Mouse (Mus musculus): ENCODE data around the gene Hhatl. TPM values are rescaled to one million over a fixed set of nuclear protein-coding genes. Genes with fewer than 3 reads are reported as not detected.

Gene Hhatl
- polyA plus RNA-seq, 1 experiment from 2014 or later, result 0.11 TPM

GRCm38 (mm10) chr9:121752774-121753173 lies 39.5 kb downstream of the Hhatl start:
- TF ChIP-seq CTCF (IDR thresholded peaks at IDR 0.05; ENCODE audit: low read depth), result no peak
- no peak for DNase-seq (ENCODE audit: low spot score)
- 94% methylated on average over 9 of the region's 9 CpGs for WGBS

DNA sequence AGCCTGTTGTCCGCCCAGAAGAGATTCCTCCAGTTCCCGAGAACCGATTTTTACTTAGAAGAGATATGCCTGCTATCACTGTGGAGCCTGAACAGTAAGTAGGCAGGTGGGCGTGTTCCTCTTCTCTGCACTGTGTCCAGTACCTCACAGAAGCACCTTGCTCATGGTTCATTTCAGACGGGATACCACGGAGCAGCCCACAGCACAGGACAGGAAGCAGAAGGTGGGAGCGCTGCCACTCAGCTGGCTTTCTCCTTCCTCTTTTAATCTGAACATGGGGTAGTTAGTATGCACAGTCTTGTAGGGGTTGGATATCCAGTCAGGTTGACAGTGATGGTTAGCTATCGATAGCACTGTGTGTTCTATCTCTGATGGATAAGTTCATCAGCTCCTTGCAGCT lies 48.3 kb downstream of the Hhatl start:
- 94% methylated on average over 8 of the region's 8 CpGs for WGBS
- no peaks in the 10 kb centered on the region for H3K27me3 ChIP-seq (ENCODE audit: insufficient read depth, low read length)
- DNase-seq (ENCODE audit: low spot score) (no peak), ATAC-seq (replicated peaks; ENCODE audit: low FRiP score, low read depth) (no peak)
- no peak overlapping the region for H3K27ac ChIP-seq
- no peak for TF ChIP-seq CTCF (IDR thresholded peaks at IDR 0.05; ENCODE audit: low read depth)
- no peak overlapping the region for H3K4me3 ChIP-seq (replicated peaks; ENCODE audit: low read depth, low read length)
- H3K9ac ChIP-seq (ENCODE audit: low read depth, low read length), result no peak overlapping the region
- no peaks in the 10 kb centered on the region for H3K4me1 ChIP-seq (replicated peaks; ENCODE audit: insufficient read depth, low read length)
- H3K36me3 ChIP-seq (ENCODE audit: insufficient read depth, low read length), result peaks cover 74% of the 10 kb centered on the region
- H3K4me2 ChIP-seq (ENCODE audit: low read length), result no peak overlapping the region
- H3K9me3 ChIP-seq (replicated peaks; ENCODE audit: low read length), result no peaks in the 10 kb centered on the region

More at GRCm38 (mm10) chr9:121752774-121753173, 39.5 kb downstream of the Hhatl start:
- Histone ChIP-seq H3K4me1 (replicated peaks; ENCODE audit: insufficient read depth, low read length) (no peaks in the 10 kb centered on the region), H3K4me2 (ENCODE audit: low read length) (no peak overlapping the region), H3K27me3 (ENCODE audit: insufficient read depth, low read length) (no peaks in the 10 kb centered on the region), H3K9ac (ENCODE audit: low read depth, low read length) (no peak overlapping the region), H3K36me3 (ENCODE audit: insufficient read depth, low read length) (peaks cover 64% of the 10 kb centered on the region), H3K9me3 (replicated peaks; ENCODE audit: low read length) (no peaks in the 10 kb centered on the region), H3K27ac (no peak overlapping the region), H3K4me3 (replicated peaks; ENCODE audit: low read depth, low read length) (no peak overlapping the region)
- no peak for ATAC-seq (replicated peaks; ENCODE audit: low FRiP score, low read depth)

DNA sequence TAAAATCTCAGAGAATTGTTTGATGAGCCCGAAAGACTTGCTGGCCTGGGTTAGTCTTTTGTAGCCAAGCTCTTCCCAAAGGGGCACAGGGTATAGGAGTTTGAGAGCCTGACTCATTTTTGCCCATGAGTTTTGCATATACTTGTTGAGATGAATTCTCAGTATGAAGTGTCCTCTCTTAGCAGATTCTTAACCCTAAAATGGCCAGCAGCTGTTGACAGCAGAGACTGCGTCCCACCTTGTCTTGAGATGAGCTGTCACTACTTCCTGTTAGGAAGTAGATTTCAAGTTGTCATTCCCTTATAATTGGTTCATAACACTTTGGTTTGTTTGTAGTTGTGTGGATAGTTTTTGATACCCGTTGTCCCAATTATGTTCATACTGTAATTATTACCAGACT lies 51.1 kb downstream of the Hhatl start:
- H3K4me3 ChIP-seq (replicated peaks; ENCODE audit: low read depth, low read length), result no peak overlapping the region
- 95% methylated on average over 3 of the region's 3 CpGs for WGBS
- H3K9ac ChIP-seq (ENCODE audit: low read depth, low read length), result no peak overlapping the region
- peaks cover 45% of the 10 kb centered on the region for H3K36me3 ChIP-seq (ENCODE audit: insufficient read depth, low read length)
- H3K9me3 ChIP-seq (replicated peaks; ENCODE audit: low read length), result no peaks in the 10 kb centered on the region
- no peaks in the 10 kb centered on the region for H3K4me1 ChIP-seq (replicated peaks; ENCODE audit: insufficient read depth, low read length)
- DNase-seq (ENCODE audit: low spot score) (no peak), ATAC-seq (replicated peaks; ENCODE audit: low FRiP score, low read depth) (no peak)
- H3K4me2 ChIP-seq (ENCODE audit: low read length), result no peak overlapping the region
- H3K27ac ChIP-seq, result no peak overlapping the region
- no peak for TF ChIP-seq CTCF (IDR thresholded peaks at IDR 0.05; ENCODE audit: low read depth)
- H3K27me3 ChIP-seq (ENCODE audit: insufficient read depth, low read length), result no peaks in the 10 kb centered on the region

- no peak overlapping the region for H3K4me2 ChIP-seq (ENCODE audit: low read length)
- H3K27me3 ChIP-seq (ENCODE audit: insufficient read depth, low read length), result no peaks in the 10 kb centered on the region
- H3K9ac ChIP-seq (ENCODE audit: low read depth, low read length), result no peak overlapping the region
- no peak overlapping the region for H3K27ac ChIP-seq
- ATAC-seq (replicated peaks; ENCODE audit: low FRiP score, low read depth) (no peak), DNase-seq (ENCODE audit: low spot score) (no peak)
- H3K4me3 ChIP-seq (replicated peaks; ENCODE audit: low read depth, low read length), result no peak overlapping the region
- WGBS, result 81% methylated on average over 6 of the region's 6 CpGs
- H3K9me3 ChIP-seq (replicated peaks; ENCODE audit: low read length), result no peaks in the 10 kb centered on the region
- peaks cover 44% of the 10 kb centered on the region for H3K36me3 ChIP-seq (ENCODE audit: insufficient read depth, low read length)
- no peak for TF ChIP-seq CTCF (IDR thresholded peaks at IDR 0.05; ENCODE audit: low read depth)
- H3K4me1 ChIP-seq (replicated peaks; ENCODE audit: insufficient read depth, low read length), result no peaks in the 10 kb centered on the region
These were observed 51.8 kb downstream of the Hhatl start for GRCm38 (mm10) chr9:121740490-121740889.

Other genes with a start within 250 kb of the Hhatl start
- 0.28 TPM in 1 of 2 replicates, not detected in the other for gene Lyzl4, start 150.4 kb downstream of the Hhatl start, polyA plus RNA-seq (2015; fragmentation: Nextera tagmentation; extraction: Ambion mirVana)
- gene Vipr1, start 149.8 kb downstream of the Hhatl start, polyA plus RNA-seq (2015; fragmentation: Nextera tagmentation; extraction: Ambion mirVana), result 0.13 and 0.17 TPM in 2 replicates
- 7.4 and 8.1 TPM in 2 replicates for gene Sec22c, start 87.0 kb downstream of the Hhatl start, polyA plus RNA-seq (2015; fragmentation: Nextera tagmentation; extraction: Ambion mirVana)
- 176 and 194 TPM in 2 replicates for gene Ss18l2, start 82.2 kb downstream of the Hhatl start, polyA plus RNA-seq (2015; fragmentation: Nextera tagmentation; extraction: Ambion mirVana)
- 42.8 and 44.7 TPM in 2 replicates for gene Nktr, start 73.3 kb downstream of the Hhatl start, polyA plus RNA-seq (2015; fragmentation: Nextera tagmentation; extraction: Ambion mirVana)
- 13.6 and 14.4 TPM in 2 replicates for gene Zfp651, start 33.2 kb downstream of the Hhatl start, polyA plus RNA-seq (2015; fragmentation: Nextera tagmentation; extraction: Ambion mirVana)
- 0.13 TPM in 1 of 2 replicates, not detected in the other for gene Klhl40, start 14.9 kb downstream of the Hhatl start, polyA plus RNA-seq (2015; fragmentation: Nextera tagmentation; extraction: Ambion mirVana)
- gene Ccdc13, start 47.0 kb upstream of the Hhatl start, polyA plus RNA-seq (2015; fragmentation: Nextera tagmentation; extraction: Ambion mirVana), result 0.23 and 0.25 TPM in 2 replicates
- 148 and 151 TPM in 2 replicates for gene Higd1a, start 65.9 kb upstream of the Hhatl start, polyA plus RNA-seq (2015; fragmentation: Nextera tagmentation; extraction: Ambion mirVana)
- 0.79 and 0.97 TPM in 2 replicates for gene Ackr2, start 105.8 kb upstream of the Hhatl start, polyA plus RNA-seq (2015; fragmentation: Nextera tagmentation; extraction: Ambion mirVana)
- not detected in 2 replicates for gene Cyp8b1, start 123.8 kb upstream of the Hhatl start, polyA plus RNA-seq (2015; fragmentation: Nextera tagmentation; extraction: Ambion mirVana)
- 0.37 and 0.50 TPM in 2 replicates for gene Fam198a, start 158.5 kb upstream of the Hhatl start, polyA plus RNA-seq (2015; fragmentation: Nextera tagmentation; extraction: Ambion mirVana)
- 12.6 and 13.0 TPM in 2 replicates for gene Pomgnt2, start 204.6 kb upstream of the Hhatl start, polyA plus RNA-seq (2015; fragmentation: Nextera tagmentation; extraction: Ambion mirVana)

All from kidney, postnatal 0 days (tissue).